Mouse (Mus musculus): Measurements from ENCODE around the gene Rap1gap.

Rap1gap gene

GRCm38 (mm10) chr4:137663491-137663890 lies 1.0 kb upstream of the Rap1gap start:
- no peak for DNase-seq

GRCm38 (mm10) chr4:137664980-137665675 lies 602 bp downstream of the Rap1gap start:
- DNase-seq, result no peak

- DNase-seq, result no peak
Measured at GRCm38 (mm10) chr4:137665791-137666190, 1.3 kb downstream of the Rap1gap start.

GRCm38 (mm10) chr4:137666283-137666957 lies 1.9 kb downstream of the Rap1gap start:
- DNase-seq, result no peak

- no peak for DNase-seq
Measured at GRCm38 (mm10) chr4:137666958-137667345, 2.4 kb downstream of the Rap1gap start.

- DNase-seq, result no peak
Measured at GRCm38 (mm10) chr4:137667747-137668146, 3.2 kb downstream of the Rap1gap start.

GRCm38 (mm10) chr4:137671711-137672500 lies 7.4 kb downstream of the Rap1gap start:
- DNase-seq, result no peak

- no peak for DNase-seq
Measured at GRCm38 (mm10) chr4:137675566-137675965, 11.0 kb downstream of the Rap1gap start.

GRCm38 (mm10) chr4:137676057-137676456 lies 11.5 kb downstream of the Rap1gap start:
- DNase-seq, result peak; percentile 85

GRCm38 (mm10) chr4:137676700-137677484 lies 12.4 kb downstream of the Rap1gap start:
- peak; percentile 73 for DNase-seq

GRCm38 (mm10) chr4:137677906-137678305 lies 13.4 kb downstream of the Rap1gap start:
- no peak for DNase-seq

GRCm38 (mm10) chr4:137678568-137678967 lies 14.0 kb downstream of the Rap1gap start:
- no peak for DNase-seq

GRCm38 (mm10) chr4:137679979-137680550 lies 15.5 kb downstream of the Rap1gap start:
- DNase-seq, result no peak

GRCm38 (mm10) chr4:137680721-137681120 lies 16.2 kb downstream of the Rap1gap start:
- DNase-seq, result no peak

- peak; percentile 85 for DNase-seq
Measured at GRCm38 (mm10) chr4:137681408-137682104, 17.0 kb downstream of the Rap1gap start.

- DNase-seq, result no peak
Measured at GRCm38 (mm10) chr4:137682961-137683453, 18.5 kb downstream of the Rap1gap start.

GRCm38 (mm10) chr4:137684830-137685343 lies 20.4 kb downstream of the Rap1gap start:
- DNase-seq, result no peak

- DNase-seq, result no peak
Measured at GRCm38 (mm10) chr4:137686303-137686702, 21.8 kb downstream of the Rap1gap start.

- no peak for DNase-seq
Measured at GRCm38 (mm10) chr4:137687234-137687825, 22.8 kb downstream of the Rap1gap start.

GRCm38 (mm10) chr4:137692107-137692902 lies 27.8 kb downstream of the Rap1gap start:
- peak; percentile 91 for DNase-seq
